ENCODE assay signal across 9 mouse cellular contexts in genomic region chr4:86695081-86695480, GRCm38 (mm10). TPM values are rescaled to one million over a fixed set of nuclear protein-coding genes. Genes with fewer than 3 reads are reported as not detected.
A peak's percentile ranks its signal among the peaks of the same experiment; 100 is the strongest.
DNase-seq lines count a peak whose midpoint lies in the region; ATAC-seq lines count a peak whose summit lies in the region.
"Had no signal": no experiment of that assay in that cellular context is flagged by ENCODE, and none has a peak within 500 bp of the region (broad histone marks: within the 10 kb centered on the region; RNA-seq: fewer than 3 reads in every experiment).

No protein-coding gene starts in this region.

- DNase-seq in right cerebral cortex, postnatal 14 days = peak; percentile 51
- no peak for DNase-seq in right cerebral cortex, adult 18-20 months
- DNase-seq in adrenal gland, adult (ENCODE audit: inconsistent age in 2 of 2, low spot score in 1 of 2) = peak; percentile 69 to 92
- DNase-seq in cerebellum, postnatal 14 days = peak; percentile 76 to 85
- DNase-seq in kidney, adult 8-10 months = peak; percentile 44 to 67

- H3K27ac ChIP-seq in midbrain, embryonic 15.5 days = no peak overlapping the region
- H3K27ac ChIP-seq: heart, embryonic 13.5 days; midbrain, embryonic 12.5 days had no signal

- WGBS in midbrain, embryonic 15.5 days = 58% methylated on average over 6 of the region's 6 CpGs

- no peak overlapping the region for H3K4me3 ChIP-seq in midbrain, embryonic 15.5 days
- H3K4me3 ChIP-seq: heart, embryonic 13.5 days; midbrain, embryonic 12.5 days had no signal

- no peak overlapping the region for H3K4me2 ChIP-seq in midbrain, embryonic 15.5 days
- H3K4me2 ChIP-seq: heart, embryonic 13.5 days; midbrain, embryonic 12.5 days had no signal

- H3K36me3 ChIP-seq in midbrain, embryonic 15.5 days (replicated peaks) = no peaks in the 10 kb centered on the region
- H3K36me3 ChIP-seq: heart, embryonic 13.5 days; midbrain, embryonic 12.5 days had no signal

- peak; percentile 74; the same call in 1 of the 2 replicates for ATAC-seq in megakaryocyte-erythroid progenitor cell, adult 5-6 weeks (replicated peaks; ENCODE audit: low FRiP score, low TSS enrichment, poor library complexity, severe bottlenecking)
- ATAC-seq in midbrain, embryonic 15.5 days (replicated peaks) = no peak

- H3K9ac ChIP-seq in midbrain, embryonic 15.5 days = no peak overlapping the region
- H3K9ac ChIP-seq: heart, embryonic 13.5 days; midbrain, embryonic 12.5 days had no signal

- H3K27me3 ChIP-seq in midbrain, embryonic 15.5 days (replicated peaks) = no peaks in the 10 kb centered on the region
- H3K27me3 ChIP-seq: heart, embryonic 13.5 days; midbrain, embryonic 12.5 days had no signal

- H3K4me1 ChIP-seq in midbrain, embryonic 15.5 days = no peaks in the 10 kb centered on the region
- H3K4me1 ChIP-seq: midbrain, embryonic 12.5 days had no signal

- H3K9me3 ChIP-seq in midbrain, embryonic 15.5 days = no peaks in the 10 kb centered on the region
- H3K9me3 ChIP-seq: heart, embryonic 13.5 days; midbrain, embryonic 12.5 days had no signal

RNA-seq across cellular contexts. Expression of gene Plin2, which starts 25.2 kb away (rescaled TPM):
- 60.3 and 71.1 TPM in 2 replicates for total RNA-seq in megakaryocyte-erythroid progenitor cell, adult 5-6 weeks (2014; fragmentation: Nextera tagmentation)
- total RNA-seq in megakaryocyte-erythroid progenitor cell, adult 5-6 weeks (2017) = 80.0 and 80.6 TPM in 2 replicates
- 40.8 and 43.4 TPM in 2 replicates for polyA plus RNA-seq in midbrain, embryonic 15.5 days (2015; fragmentation: Nextera tagmentation; extraction: Ambion mirVana)

RNA-seq across cellular contexts. Expression of gene Dennd4c, which starts 53.3 kb away (rescaled TPM):
- 15.0 and 21.6 TPM in 2 replicates for total RNA-seq in megakaryocyte-erythroid progenitor cell, adult 5-6 weeks (2014; fragmentation: Nextera tagmentation)
- 37.0 and 38.0 TPM in 2 replicates for total RNA-seq in megakaryocyte-erythroid progenitor cell, adult 5-6 weeks (2017)
- 3.6 and 4.0 TPM in 2 replicates for polyA plus RNA-seq in midbrain, embryonic 15.5 days (2015; fragmentation: Nextera tagmentation; extraction: Ambion mirVana)
